Comparison of ENCODE assay signal across 20 mouse cellular contexts in the genomic region with DNA sequence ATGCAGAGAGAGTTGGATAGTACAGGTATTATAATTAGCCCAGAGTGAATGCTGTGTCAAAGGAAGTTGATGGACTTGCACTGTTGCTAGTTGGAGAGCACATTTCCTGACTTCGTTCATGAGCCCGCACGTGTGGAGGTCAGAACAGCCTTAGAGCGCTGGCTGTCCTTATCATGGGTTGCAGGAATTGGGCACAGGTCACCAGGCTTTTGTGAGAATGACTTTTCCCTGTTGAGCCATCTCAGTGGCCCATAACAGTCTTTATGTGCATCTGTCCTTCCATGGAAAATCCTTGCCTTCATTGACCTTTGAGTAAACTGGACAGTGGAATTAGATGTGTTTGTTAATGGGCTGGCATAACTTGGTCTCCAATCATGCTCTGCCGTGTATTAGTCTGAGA. TPM values are rescaled to one million over a fixed set of nuclear protein-coding genes. Genes with fewer than 3 reads are reported as not detected.
DNase-seq lines count a peak whose midpoint lies in the region; ATAC-seq and TF ChIP-seq lines count a peak whose summit lies in the region.
"Had no signal": no experiment of that assay in that cellular context is flagged by ENCODE, and none has a peak within 500 bp of the region (broad histone marks: within the 10 kb centered on the region; RNA-seq: fewer than 3 reads in every experiment).

No protein-coding gene starts in this region.

- TF ChIP-seq CTCF in small intestine, adult 2 months (IDR thresholded peaks at IDR 0.05; ENCODE audit: extremely low read depth, insufficient read length, insufficient replicate concordance, low read depth, low read length), result no peak

- no peaks in the 10 kb centered on the region for H3K27me3 ChIP-seq in heart, embryonic 15.5 days
- H3K27me3 ChIP-seq in midbrain, embryonic 11.5 days (ENCODE audit: control insufficient read depth, insufficient read depth, low read length), result no peaks in the 10 kb centered on the region
- no peaks in the 10 kb centered on the region for H3K27me3 ChIP-seq in midbrain, embryonic 16.5 days (ENCODE audit: control insufficient read depth, insufficient read depth, low read depth, low read length)
- H3K27me3 ChIP-seq in liver, embryonic 12.5 days (replicated peaks), result no peaks in the 10 kb centered on the region
- H3K27me3 ChIP-seq in small intestine, adult 2 months (ENCODE audit: control insufficient read depth, insufficient read depth, low read length), result no peaks in the 10 kb centered on the region
- H3K27me3 ChIP-seq in forebrain, embryonic 14.5 days (replicated peaks; ENCODE audit: control insufficient read depth, insufficient read depth, low read length), result no peaks in the 10 kb centered on the region
- H3K27me3 ChIP-seq: embryonic facial prominence, embryonic 13.5 days; forebrain, embryonic 15.5 days; hindbrain, embryonic 13.5 days; neural tube, embryonic 13.5 days had no signal

- no peaks in the 10 kb centered on the region for H3K9me3 ChIP-seq in heart, embryonic 15.5 days (replicated peaks)
- H3K9me3 ChIP-seq in midbrain, embryonic 11.5 days (ENCODE audit: control insufficient read depth, low read length), result no peaks in the 10 kb centered on the region
- no peaks in the 10 kb centered on the region for H3K9me3 ChIP-seq in midbrain, embryonic 16.5 days (replicated peaks; ENCODE audit: control insufficient read depth, low read length, poor library complexity, severe bottlenecking)
- no peaks in the 10 kb centered on the region for H3K9me3 ChIP-seq in liver, embryonic 12.5 days (replicated peaks)
- H3K9me3 ChIP-seq in forebrain, embryonic 14.5 days (replicated peaks; ENCODE audit: control insufficient read depth, low read length), result no peaks in the 10 kb centered on the region
- H3K9me3 ChIP-seq: embryonic facial prominence, embryonic 13.5 days; forebrain, embryonic 15.5 days; heart, embryonic 10.5 days; hindbrain, embryonic 13.5 days; limb, embryonic 10.5 days; neural tube, embryonic 13.5 days had no signal

- no peak overlapping the region for H3K9ac ChIP-seq in heart, embryonic 15.5 days
- no peak overlapping the region for H3K9ac ChIP-seq in midbrain, embryonic 11.5 days (ENCODE audit: low read length)
- no peak overlapping the region for H3K9ac ChIP-seq in midbrain, embryonic 16.5 days (ENCODE audit: low read depth, low read length)
- H3K9ac ChIP-seq in liver, embryonic 12.5 days, result no peak overlapping the region
- no peak overlapping the region for H3K9ac ChIP-seq in forebrain, embryonic 14.5 days (ENCODE audit: low read length)
- H3K9ac ChIP-seq: embryonic facial prominence, embryonic 13.5 days; forebrain, embryonic 15.5 days; hindbrain, embryonic 13.5 days; neural tube, embryonic 13.5 days had no signal

- 0 out of 2 replicates have a peak overlapping the region, but pooled peaks have one; percentile 12 for H3K27ac ChIP-seq in heart, embryonic 15.5 days
- H3K27ac ChIP-seq in midbrain, embryonic 11.5 days (ENCODE audit: low read depth, low read length), result no peak overlapping the region
- H3K27ac ChIP-seq in midbrain, embryonic 16.5 days (ENCODE audit: low read length), result no peak overlapping the region
- 0 out of 2 replicates have a peak overlapping the region, but pooled peaks have one; percentile 46 for H3K27ac ChIP-seq in liver, embryonic 12.5 days
- H3K27ac ChIP-seq in small intestine, adult 2 months (ENCODE audit: insufficient read depth, low read depth, low read length), result peak overlapping the region; percentile 27; the same call in 1 of the 2 replicates
- no peak overlapping the region for H3K27ac ChIP-seq in forebrain, embryonic 14.5 days (ENCODE audit: low read depth, low read length)
- H3K27ac ChIP-seq: embryonic facial prominence, embryonic 13.5 days; forebrain, embryonic 15.5 days; heart, embryonic 10.5 days; hindbrain, embryonic 13.5 days; limb, embryonic 10.5 days; neural tube, embryonic 13.5 days had no signal

- 38% methylated on average over 5 of the region's 5 CpGs for WGBS in heart, embryonic 15.5 days
- 86% methylated on average over 5 of the region's 5 CpGs for WGBS in midbrain, embryonic 11.5 days
- WGBS in midbrain, embryonic 16.5 days, result 90% methylated on average over 5 of the region's 5 CpGs
- 25% methylated on average over 5 of the region's 5 CpGs for WGBS in liver, embryonic 12.5 days (ENCODE audit: insufficient replicate concordance)
- 48% methylated on average over 5 of the region's 5 CpGs for WGBS in small intestine, adult 2 months
- 94% methylated on average over 5 of the region's 5 CpGs for WGBS in forebrain, embryonic 14.5 days

- peaks cover 34% of the 10 kb centered on the region for H3K4me1 ChIP-seq in heart, embryonic 15.5 days (replicated peaks)
- peaks cover 4% of the 10 kb centered on the region for H3K4me1 ChIP-seq in midbrain, embryonic 11.5 days (ENCODE audit: control insufficient read depth, insufficient read depth, low read length)
- H3K4me1 ChIP-seq in midbrain, embryonic 16.5 days (ENCODE audit: control insufficient read depth, insufficient read depth, low read length), result peaks cover 16% of the 10 kb centered on the region
- peaks cover 38% of the 10 kb centered on the region for H3K4me1 ChIP-seq in liver, embryonic 12.5 days
- peaks cover 18% of the 10 kb centered on the region for H3K4me1 ChIP-seq in small intestine, adult 2 months (ENCODE audit: control insufficient read depth, insufficient read depth, insufficient read length, low read length)
- no peaks in the 10 kb centered on the region for H3K4me1 ChIP-seq in forebrain, embryonic 14.5 days (ENCODE audit: control insufficient read depth, insufficient read depth, low read length)

- no peak overlapping the region for H3K4me3 ChIP-seq in heart, embryonic 15.5 days
- H3K4me3 ChIP-seq in midbrain, embryonic 11.5 days (ENCODE audit: low read depth, low read length), result no peak overlapping the region
- H3K4me3 ChIP-seq in midbrain, embryonic 16.5 days (ENCODE audit: low read depth, low read length), result no peak overlapping the region
- H3K4me3 ChIP-seq in liver, embryonic 12.5 days, result no peak overlapping the region
- no peak overlapping the region for H3K4me3 ChIP-seq in small intestine, adult 2 months (ENCODE audit: low read depth, low read length)
- H3K4me3 ChIP-seq in forebrain, embryonic 14.5 days (ENCODE audit: low read depth, low read length), result no peak overlapping the region
- H3K4me3 ChIP-seq: embryonic facial prominence, embryonic 13.5 days; forebrain, embryonic 15.5 days; heart, embryonic 10.5 days; hindbrain, embryonic 13.5 days; limb, embryonic 10.5 days; neural tube, embryonic 13.5 days had no signal

- no peak for DNase-seq in heart, adult 9 months (ENCODE audit: low spot score in 2 of 2)
- DNase-seq in midbrain, embryonic 11.5 days (ENCODE audit: low spot score, missing footprints), result peak; percentile 69
- DNase-seq in natural killer cell, adult 2 months (ENCODE audit: low spot score in 2 of 2), result no peak
- DNase-seq in forebrain, embryonic 14.5 days (ENCODE audit: low spot score), result no peak
- DNase-seq: adrenal gland, adult 2 months; cerebellum, adult 9-11 months; kidney, postnatal 14 days; lung, postnatal 10 days had no signal

- TF ChIP-seq POLR2A in small intestine, adult 2 months (IDR thresholded peaks at IDR 0.05; ENCODE audit: low read depth, low read length), result no peak

- no peak for ATAC-seq in heart, embryonic 15.5 days (replicated peaks; ENCODE audit: insufficient number of reproducible peaks, insufficient read depth, low FRiP score, low read depth)
- no peak for ATAC-seq in midbrain, embryonic 11.5 days (ENCODE audit: low FRiP score)
- no peak for ATAC-seq in midbrain, embryonic 16.5 days
- no peak for ATAC-seq in liver, embryonic 12.5 days
- no peak for ATAC-seq in forebrain, embryonic 14.5 days
- ATAC-seq: forebrain, embryonic 15.5 days had no signal

- no peak overlapping the region for H3K4me2 ChIP-seq in heart, embryonic 15.5 days
- no peak overlapping the region for H3K4me2 ChIP-seq in midbrain, embryonic 11.5 days
- H3K4me2 ChIP-seq in midbrain, embryonic 16.5 days (ENCODE audit: low read length), result no peak overlapping the region
- H3K4me2 ChIP-seq in liver, embryonic 12.5 days, result peak overlapping the region; percentile 19; the same call in 1 of the 2 replicates
- no peak overlapping the region for H3K4me2 ChIP-seq in forebrain, embryonic 14.5 days (ENCODE audit: low read length)
- H3K4me2 ChIP-seq: embryonic facial prominence, embryonic 13.5 days; forebrain, embryonic 15.5 days; hindbrain, embryonic 13.5 days; neural tube, embryonic 13.5 days had no signal

- H3K36me3 ChIP-seq in heart, embryonic 15.5 days, result peaks cover 11% of the 10 kb centered on the region
- H3K36me3 ChIP-seq in midbrain, embryonic 11.5 days (ENCODE audit: control insufficient read depth, insufficient read depth, low read length), result peaks cover 6% of the 10 kb centered on the region; the same call in 1 of the 2 replicates
- H3K36me3 ChIP-seq in midbrain, embryonic 16.5 days (ENCODE audit: control insufficient read depth, insufficient read depth, low read length), result no peaks in the 10 kb centered on the region
- peaks cover 31% of the 10 kb centered on the region for H3K36me3 ChIP-seq in liver, embryonic 12.5 days
- H3K36me3 ChIP-seq in small intestine, adult 2 months (ENCODE audit: control insufficient read depth, insufficient read depth, low read length), result peaks cover 20% of the 10 kb centered on the region
- H3K36me3 ChIP-seq in forebrain, embryonic 14.5 days (ENCODE audit: control insufficient read depth, insufficient read depth, low read length), result peaks cover 16% of the 10 kb centered on the region; the same call in 1 of the 2 replicates

RNA-seq across cellular contexts. Expression of a gene that starts 5.9 kb away (rescaled TPM):
- 15.4 and 18.8 TPM in 2 replicates for polyA plus RNA-seq in heart, embryonic 15.5 days (2015; fragmentation: Nextera tagmentation; extraction: Ambion mirVana)
- polyA plus RNA-seq in midbrain, embryonic 11.5 days (2014; fragmentation: Nextera tagmentation; extraction: Ambion mirVana), result 29.3 and 30.9 TPM in 2 replicates
- polyA plus RNA-seq in midbrain, embryonic 16.5 days (2015; fragmentation: Nextera tagmentation; extraction: Ambion mirVana), result 23.0 and 24.8 TPM in 2 replicates
- 15.3 and 17.0 TPM in 2 replicates for polyA plus RNA-seq in liver, embryonic 12.5 days (2016; fragmentation: Nextera tagmentation; extraction: Ambion mirVana)
- polyA plus RNA-seq in small intestine, adult 2 months (2012; rRNA removed), result 14.9 and 18.7 TPM in 2 replicates
- polyA plus RNA-seq in forebrain, embryonic 14.5 days (2014; fragmentation: Nextera tagmentation; extraction: Ambion mirVana), result 25.7 and 30.3 TPM in 2 replicates

RNA-seq across cellular contexts. Expression of a gene that starts 54.7 kb away (rescaled TPM):
- polyA plus RNA-seq in heart, embryonic 15.5 days (2015; fragmentation: Nextera tagmentation; extraction: Ambion mirVana), result 0.08 TPM in 1 of 2 replicates, not detected in the other
- 0.08 TPM in 1 of 2 replicates, not detected in the other for polyA plus RNA-seq in midbrain, embryonic 11.5 days (2014; fragmentation: Nextera tagmentation; extraction: Ambion mirVana)
- 0.19 and 0.26 TPM in 2 replicates for polyA plus RNA-seq in midbrain, embryonic 16.5 days (2015; fragmentation: Nextera tagmentation; extraction: Ambion mirVana)
- not detected in 2 replicates for polyA plus RNA-seq in liver, embryonic 12.5 days (2016; fragmentation: Nextera tagmentation; extraction: Ambion mirVana)
- polyA plus RNA-seq in small intestine, adult 2 months (2012; rRNA removed), result not detected in 2 replicates
- polyA plus RNA-seq in forebrain, embryonic 14.5 days (2014; fragmentation: Nextera tagmentation; extraction: Ambion mirVana), result 0.10 and 0.13 TPM in 2 replicates
- polyA plus RNA-seq: adrenal gland, adult 2 months; inflammation-experienced regulatory T-cells, adult 6 months; limb, embryonic 10.5 days; liver, embryonic 16.5 days had no signal

RNA-seq across cellular contexts. Expression of a gene that starts 56.6 kb away (rescaled TPM):
- 80.7 and 91.6 TPM in 2 replicates for polyA plus RNA-seq in heart, embryonic 15.5 days (2015; fragmentation: Nextera tagmentation; extraction: Ambion mirVana)
- 146 and 148 TPM in 2 replicates for polyA plus RNA-seq in midbrain, embryonic 11.5 days (2014; fragmentation: Nextera tagmentation; extraction: Ambion mirVana)
- polyA plus RNA-seq in midbrain, embryonic 16.5 days (2015; fragmentation: Nextera tagmentation; extraction: Ambion mirVana), result 48.5 and 52.4 TPM in 2 replicates
- 121 and 123 TPM in 2 replicates for polyA plus RNA-seq in liver, embryonic 12.5 days (2016; fragmentation: Nextera tagmentation; extraction: Ambion mirVana)
- polyA plus RNA-seq in small intestine, adult 2 months (2012; rRNA removed), result 62.4 and 73.5 TPM in 2 replicates
- polyA plus RNA-seq in forebrain, embryonic 14.5 days (2014; fragmentation: Nextera tagmentation; extraction: Ambion mirVana), result 95.1 and 97.4 TPM in 2 replicates

RNA-seq across cellular contexts. Expression of a gene that starts 56.7 kb away (rescaled TPM):
- polyA plus RNA-seq in heart, embryonic 15.5 days (2015; fragmentation: Nextera tagmentation; extraction: Ambion mirVana), result 32.0 and 34.5 TPM in 2 replicates
- 62.7 and 68.6 TPM in 2 replicates for polyA plus RNA-seq in midbrain, embryonic 11.5 days (2014; fragmentation: Nextera tagmentation; extraction: Ambion mirVana)
- polyA plus RNA-seq in midbrain, embryonic 16.5 days (2015; fragmentation: Nextera tagmentation; extraction: Ambion mirVana), result 33.4 and 33.9 TPM in 2 replicates
- polyA plus RNA-seq in liver, embryonic 12.5 days (2016; fragmentation: Nextera tagmentation; extraction: Ambion mirVana), result 40.0 and 41.1 TPM in 2 replicates
- 0.76 and 1.8 TPM in 2 replicates for polyA plus RNA-seq in small intestine, adult 2 months (2012; rRNA removed)
- polyA plus RNA-seq in forebrain, embryonic 14.5 days (2014; fragmentation: Nextera tagmentation; extraction: Ambion mirVana), result 54.9 and 56.0 TPM in 2 replicates

Comparison
In these comparisons a context has a peak if more than half of its experiments do, and no peak if none do; other contexts are left out.
1. H3K27ac ChIP-seq: peak in heart, embryonic 15.5 days (single experiment), liver, embryonic 12.5 days (single experiment) and small intestine, adult 2 months (single experiment); none in midbrain, embryonic 11.5 days (single experiment), midbrain, embryonic 16.5 days (single experiment) and forebrain, embryonic 14.5 days (single experiment).